Mouse (Mus musculus) 3134 (cell line): Measurements from ENCODE around the gene Vmp1.

Experiments used
- DNase-seq: peaks from one replicate; pipeline ENCODE4 v3.0.0-alpha.2; 2011; ENCODE audit warnings: low spot score; ENCODE audit not compliant: insufficient read length; ENCODE audit errors: extremely low read depth

The Vmp1 gene

GRCm38 (mm10) chr11:86587830-86588229 lies 95.8 kb downstream of the Vmp1 start:
- DNase-seq = no peak

GRCm38 (mm10) chr11:86586868-86587792 lies 96.5 kb downstream of the Vmp1 start:
- DNase-seq = peak; percentile 90

- peak; percentile 69 for DNase-seq
These were observed 97.3 kb downstream of the Vmp1 start for GRCm38 (mm10) chr11:86586177-86586867.

- peak; percentile 44 for DNase-seq
These were observed 98.0 kb downstream of the Vmp1 start for GRCm38 (mm10) chr11:86585598-86585984.

- DNase-seq = no peak
These were observed 98.6 kb downstream of the Vmp1 start for GRCm38 (mm10) chr11:86584898-86585597.

GRCm38 (mm10) chr11:86583990-86584897 lies 99.4 kb downstream of the Vmp1 start:
- peak; percentile 42 for DNase-seq

- DNase-seq = no peak
These were observed 100.3 kb downstream of the Vmp1 start for GRCm38 (mm10) chr11:86583313-86583825.

- peak; percentile 63 for DNase-seq
These were observed 100.9 kb downstream of the Vmp1 start for GRCm38 (mm10) chr11:86582543-86583260.

GRCm38 (mm10) chr11:86581943-86582542 lies 101.6 kb downstream of the Vmp1 start:
- DNase-seq = peak; percentile 72

GRCm38 (mm10) chr11:86581250-86581753 lies 102.3 kb downstream of the Vmp1 start:
- DNase-seq = peak; percentile 71

GRCm38 (mm10) chr11:86580319-86581113 lies 103.1 kb downstream of the Vmp1 start:
- peak; percentile 41 for DNase-seq

- DNase-seq = no peak
These were observed 103.8 kb downstream of the Vmp1 start for GRCm38 (mm10) chr11:86579731-86580318.

- peak; percentile 36 for DNase-seq
These were observed 104.6 kb downstream of the Vmp1 start for GRCm38 (mm10) chr11:86578809-86579730.

- DNase-seq = peak; percentile 36
These were observed 105.4 kb downstream of the Vmp1 start for GRCm38 (mm10) chr11:86578106-86578808.

GRCm38 (mm10) chr11:86577231-86577630 lies 106.4 kb downstream of the Vmp1 start:
- DNase-seq = peak; percentile 49
